Mouse (Mus musculus) thymus, adult 2 months (tissue): ENCODE results near the gene Hs6st3.

Experiments
- CTCF ChIP-seq: fragments of 200-500 bp; IDR thresholded peaks from 2 replicates; pipeline ENCODE4 v1.5.1; 2012; ENCODE audit warnings: mild to moderate bottlenecking, control low read depth, low read length, moderate library complexity, borderline replicate concordance; ENCODE audit not compliant: control insufficient read depth, poor library complexity, insufficient read depth; ENCODE audit errors: extremely low read depth
- POLR2A ChIP-seq: fragments of 200-500 bp; IDR thresholded peaks from 2 replicates; pipeline ENCODE4 v1.6.1; 2012; ENCODE audit warnings: mild to moderate bottlenecking, low read length, control low read depth, moderate library complexity; ENCODE audit not compliant: control insufficient read depth, poor library complexity, insufficient read depth; ENCODE audit errors: extremely low read depth

DNA sequence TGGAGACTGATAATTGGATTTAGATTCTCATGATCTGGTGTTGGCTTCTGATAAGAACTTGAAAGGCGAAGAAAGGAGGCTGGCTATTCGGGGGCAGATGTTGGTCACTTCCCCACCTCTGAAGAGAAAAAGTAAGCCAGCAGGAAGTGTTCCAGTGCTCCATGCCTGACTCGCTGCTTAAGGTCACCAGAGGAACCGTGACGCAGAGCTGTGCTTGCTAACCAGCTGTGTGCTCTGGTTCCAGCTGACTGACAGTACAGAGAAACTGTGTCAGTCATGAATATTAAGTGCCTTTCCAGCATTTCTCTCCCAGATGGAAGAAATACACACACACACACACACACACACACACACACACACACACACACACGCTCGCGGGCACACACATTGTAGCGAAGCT, 694.8 kb downstream of the Hs6st3 start:
- TF ChIP-seq POLR2A = no peak
- TF ChIP-seq CTCF = no peak
